Mouse (Mus musculus) ovary, adult 2 months (tissue): ENCODE data around the gene Uevld. TPM values are rescaled to one million over a fixed set of nuclear protein-coding genes. Genes with fewer than 3 reads are reported as not detected.

Experiments
- polyA plus RNA-seq: library from polyadenylated mRNA; depleted of rRNA; stranded (reverse); fragments of >200 nt; gene quantifications from 2 replicates; pipeline ENCODE4 v1.2.3, GENCODE M21; 2012; rRNA removed

Gene Uevld
- 2.5 and 2.9 TPM in 2 replicates for polyA plus RNA-seq

DNA sequence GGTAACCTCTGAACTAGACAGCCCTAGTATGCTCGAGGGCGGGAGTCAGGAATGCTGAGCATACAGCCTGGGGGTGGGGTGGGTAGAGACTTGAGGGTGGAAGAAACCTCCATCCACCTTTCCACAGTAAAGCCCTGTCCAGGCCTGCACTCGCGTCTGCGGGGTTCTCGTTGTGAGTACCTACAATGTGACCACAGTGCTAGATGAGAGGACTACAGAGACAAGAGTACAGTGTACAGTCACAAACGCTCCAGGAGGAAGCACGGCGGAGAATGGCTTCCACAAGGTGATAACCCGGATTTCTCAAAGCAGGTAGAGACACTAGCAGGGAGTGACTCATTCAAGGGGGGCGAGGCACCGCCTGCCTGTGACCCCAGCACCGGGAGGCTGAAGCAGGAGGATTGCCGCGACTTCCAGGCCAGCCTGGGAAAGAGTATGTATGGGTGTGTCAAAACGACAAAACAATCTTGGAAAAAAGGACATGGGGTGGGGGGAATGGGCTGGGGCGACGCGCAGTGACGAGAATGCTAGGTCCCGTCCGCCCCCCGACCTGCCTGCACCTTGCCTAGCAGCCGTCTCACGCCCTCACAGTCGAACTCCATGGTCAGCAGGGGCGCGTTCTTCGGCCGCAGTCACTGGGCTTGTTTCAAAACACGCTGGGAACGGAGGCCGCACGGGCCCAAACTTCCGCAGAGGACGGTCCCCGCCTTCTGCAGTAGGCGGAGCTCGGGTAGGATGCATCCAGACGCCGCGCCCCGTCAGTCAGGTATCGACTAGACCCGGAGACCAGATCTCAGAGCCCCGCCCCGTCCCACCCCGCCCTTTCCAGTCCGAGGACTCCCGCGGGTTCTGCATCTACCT lies at the start of gene Uevld:
Gene Uevld (minus strand): TSS at position 697 of the 861 bp plus-strand sequence.

GRCm38 (mm10) chr7:46983280-46983679 lies 25.0 kb upstream of the Uevld start, which contains the start of gene Gm9999:
Gene Gm9999 (plus strand): TSS chr7:46983580.

DNA sequence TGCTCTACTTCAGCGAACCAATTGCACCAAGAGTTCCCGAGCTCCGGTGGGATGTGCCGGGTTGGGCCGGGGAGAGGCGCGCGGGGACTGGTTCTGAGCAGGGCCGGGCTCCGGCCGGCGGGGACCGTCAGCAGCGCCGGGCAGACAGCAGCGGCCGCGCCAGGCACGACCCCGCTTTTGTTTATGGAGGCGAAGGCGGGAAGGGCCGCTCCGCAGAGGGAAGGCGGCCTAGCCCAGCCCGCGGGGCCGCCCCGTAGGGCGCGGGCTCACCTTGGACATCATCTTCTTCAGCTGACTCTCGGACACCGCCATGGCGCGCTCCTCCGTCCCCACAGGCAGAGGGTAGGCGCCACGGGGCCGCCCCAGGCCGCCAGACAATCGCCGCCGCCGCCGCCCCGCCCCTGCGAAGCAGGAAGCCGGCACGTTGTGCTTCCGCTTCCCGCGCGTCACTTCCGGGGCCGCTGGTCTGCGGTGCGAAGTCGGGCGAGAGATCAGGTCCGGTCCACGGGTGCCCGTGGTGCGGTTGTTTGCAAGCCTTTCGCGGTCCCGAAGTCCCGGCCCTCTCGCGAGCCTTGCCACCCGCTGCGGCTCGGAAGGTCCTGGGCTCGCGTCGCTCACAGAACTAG lies 38.7 kb downstream of the Uevld start, which contains the start of gene Tsg101:
Gene Tsg101 (minus strand): TSS at position 419 of the 626 bp plus-strand sequence.

Other genes starting within 250 kb of the Uevld start
- gene Saal1, start 247.8 kb downstream of the Uevld start, polyA plus RNA-seq = 10.4 and 11.7 TPM in 2 replicates
- 0.73 and 1.8 TPM in 2 replicates for gene Saa3, start 242.8 kb downstream of the Uevld start, polyA plus RNA-seq
- 0.12 TPM in 1 of 2 replicates, not detected in the other for gene Saa4, start 225.9 kb downstream of the Uevld start, polyA plus RNA-seq
- gene Saa1, start 215.5 kb downstream of the Uevld start, polyA plus RNA-seq = not detected in 2 replicates
- 0.75 and 1.9 TPM in 2 replicates for gene Saa2, start 206.7 kb downstream of the Uevld start, polyA plus RNA-seq
- 14.9 and 15.9 TPM in 2 replicates for gene Hps5, start 162.5 kb downstream of the Uevld start, polyA plus RNA-seq
- gene Gtf2h1, start 162.4 kb downstream of the Uevld start, polyA plus RNA-seq = 7.0 and 8.1 TPM in 2 replicates
- 389 and 492 TPM in 2 replicates for gene Ldha, start 117.1 kb downstream of the Uevld start, polyA plus RNA-seq
- 0.15 and 0.36 TPM in 2 replicates for gene Ldhc, start 97.3 kb downstream of the Uevld start, polyA plus RNA-seq
- gene Tsg101, start 38.6 kb downstream of the Uevld start, polyA plus RNA-seq = 62.7 and 104 TPM in 2 replicates
- gene Gm9999, start 25.1 kb upstream of the Uevld start, polyA plus RNA-seq = not detected in 2 replicates
- gene Spty2d1, start 49.9 kb upstream of the Uevld start, polyA plus RNA-seq = 6.5 and 7.4 TPM in 2 replicates
- gene Tmem86a, start 92.1 kb upstream of the Uevld start, polyA plus RNA-seq = 887 and 1,076 TPM in 2 replicates
- gene Ptpn5, start 175.2 kb upstream of the Uevld start, polyA plus RNA-seq = 13.9 and 24.4 TPM in 2 replicates
- not detected in 2 replicates for gene Mrgpra6, start 246.4 kb upstream of the Uevld start, polyA plus RNA-seq